Mouse (Mus musculus): Measurements from ENCODE around the gene Dhx34.
A peak's percentile ranks its signal among the peaks of the same experiment; 100 is the strongest.

DNA sequence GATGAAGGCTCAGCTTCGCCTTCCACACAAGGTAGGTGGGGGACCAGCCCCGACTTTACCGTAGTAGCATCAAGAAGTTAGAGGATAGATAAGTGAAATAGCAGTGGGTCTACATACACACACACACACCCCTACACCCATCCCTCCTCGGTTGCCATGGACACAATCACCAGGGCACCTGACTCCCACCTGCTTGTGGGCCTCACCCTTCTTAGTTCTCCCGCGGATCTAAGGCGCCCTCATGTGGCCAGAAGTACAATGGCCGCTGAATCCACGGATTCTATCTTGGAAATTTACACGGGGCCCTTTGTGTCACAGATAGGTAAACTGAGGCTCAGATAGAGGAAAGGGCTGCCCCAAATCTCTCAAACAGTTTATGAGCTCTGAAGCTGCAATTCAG is 68.3 kb downstream of the Dhx34 start:
- TF ChIP-seq EP300 (IDR thresholded peaks at IDR 0.05; ENCODE audit: low read depth) = peak; percentile 42; the same call in 1 of the 2 replicates
- TF ChIP-seq CTCF (IDR thresholded peaks at IDR 0.05; ENCODE audit: low read depth) = peak; percentile 83
